Comparison of ENCODE assay signal across 9 mouse cellular contexts in genomic region chr10:40683868-40684253, GRCm38 (mm10). TPM values are rescaled to one million over a fixed set of nuclear protein-coding genes. Genes with fewer than 3 reads are reported as not detected.
DNase-seq lines count a peak whose midpoint lies in the region; ATAC-seq and TF ChIP-seq lines count a peak whose summit lies in the region.
"Had no signal": no experiment of that assay in that cellular context is flagged by ENCODE, and none has a peak within 500 bp of the region (broad histone marks: within the 10 kb centered on the region; RNA-seq: fewer than 3 reads in every experiment).

No protein-coding gene starts in this region.

- TF ChIP-seq POLR2A in kidney, adult 2 months (IDR thresholded peaks at IDR 0.05; ENCODE audit: low read depth, low read length): no peak

- H3K36me3 ChIP-seq in kidney, adult 2 months (ENCODE audit: control insufficient read depth, insufficient read depth, low read length): no peaks in the 10 kb centered on the region
- H3K36me3 ChIP-seq in embryonic facial prominence, embryonic 11.5 days (replicated peaks; ENCODE audit: control insufficient read depth, insufficient read depth, low read depth, low read length): no peaks in the 10 kb centered on the region
- H3K36me3 ChIP-seq in hindbrain, embryonic 11.5 days (ENCODE audit: control insufficient read depth, insufficient read depth, low read length): no peaks in the 10 kb centered on the region
- no peaks in the 10 kb centered on the region for H3K36me3 ChIP-seq in midbrain, embryonic 12.5 days

- H3K9me3 ChIP-seq in embryonic facial prominence, embryonic 11.5 days (replicated peaks; ENCODE audit: control insufficient read depth, low read length): no peaks in the 10 kb centered on the region
- no peaks in the 10 kb centered on the region for H3K9me3 ChIP-seq in hindbrain, embryonic 11.5 days (ENCODE audit: control insufficient read depth, low read length)
- no peaks in the 10 kb centered on the region for H3K9me3 ChIP-seq in midbrain, embryonic 12.5 days

- H3K27me3 ChIP-seq in kidney, adult 2 months (replicated peaks; ENCODE audit: control insufficient read depth, insufficient read depth, low read length): no peaks in the 10 kb centered on the region
- H3K27me3 ChIP-seq in embryonic facial prominence, embryonic 11.5 days (ENCODE audit: control insufficient read depth, insufficient read depth, low read length): no peaks in the 10 kb centered on the region
- no peaks in the 10 kb centered on the region for H3K27me3 ChIP-seq in hindbrain, embryonic 11.5 days (ENCODE audit: control insufficient read depth, insufficient read depth, low read length)
- H3K27me3 ChIP-seq in midbrain, embryonic 12.5 days: peaks cover 9% of the 10 kb centered on the region; the same call in 1 of the 2 replicates

- no peak for ATAC-seq in embryonic facial prominence, embryonic 11.5 days (replicated peaks; ENCODE audit: insufficient number of reproducible peaks, low FRiP score, low TSS enrichment, low read depth)
- ATAC-seq in hindbrain, embryonic 11.5 days (ENCODE audit: low FRiP score): peak; percentile 45; the same call in 1 of the 2 replicates
- ATAC-seq in midbrain, embryonic 12.5 days (ENCODE audit: low FRiP score, low read depth): no peak
- no peak for ATAC-seq in CD4-positive, CD25-positive, alpha-beta regulatory T cell, adult 4 months

- H3K4me3 ChIP-seq in kidney, adult 2 months (ENCODE audit: insufficient read depth, low read depth, low read length): peak overlapping the region; percentile 59
- H3K4me3 ChIP-seq in embryonic facial prominence, embryonic 11.5 days (ENCODE audit: low read depth, low read length): no peak overlapping the region
- H3K4me3 ChIP-seq in hindbrain, embryonic 11.5 days (ENCODE audit: low read depth, low read length): no peak overlapping the region
- H3K4me3 ChIP-seq in midbrain, embryonic 12.5 days: peak overlapping the region; percentile 55; the same call in 1 of the 2 replicates

- no peak for TF ChIP-seq CTCF in kidney, adult 2 months (conservative IDR thresholded peaks at IDR 0.05; ENCODE audit: insufficient read depth, insufficient read length, low read depth, low read length)

- no peak overlapping the region for H3K27ac ChIP-seq in kidney, adult 2 months (ENCODE audit: insufficient read depth, low read depth, low read length)
- H3K27ac ChIP-seq in embryonic facial prominence, embryonic 11.5 days (replicated peaks; ENCODE audit: low read depth, low read length): no peak overlapping the region
- H3K27ac ChIP-seq in hindbrain, embryonic 11.5 days (ENCODE audit: low read depth, low read length): no peak overlapping the region
- H3K27ac ChIP-seq in midbrain, embryonic 12.5 days (replicated peaks): no peak overlapping the region

- peak overlapping the region; percentile 77; the same call in 1 of the 2 replicates for H3K9ac ChIP-seq in embryonic facial prominence, embryonic 11.5 days (replicated peaks; ENCODE audit: low read length)
- no peak overlapping the region for H3K9ac ChIP-seq in hindbrain, embryonic 11.5 days (ENCODE audit: low read depth, low read length)
- H3K9ac ChIP-seq in midbrain, embryonic 12.5 days (replicated peaks): no peak overlapping the region

- H3K4me1 ChIP-seq in kidney, adult 2 months (ENCODE audit: control insufficient read depth, insufficient read depth, low read length): no peaks in the 10 kb centered on the region
- H3K4me1 ChIP-seq in embryonic facial prominence, embryonic 11.5 days (ENCODE audit: control insufficient read depth, insufficient read depth, low read length): no peaks in the 10 kb centered on the region
- no peaks in the 10 kb centered on the region for H3K4me1 ChIP-seq in hindbrain, embryonic 11.5 days (replicated peaks; ENCODE audit: control insufficient read depth, insufficient read depth, low read length)
- H3K4me1 ChIP-seq in midbrain, embryonic 12.5 days: peaks cover 13% of the 10 kb centered on the region; the same call in 1 of the 2 replicates

- H3K4me2 ChIP-seq in embryonic facial prominence, embryonic 11.5 days (ENCODE audit: low read depth, low read length): peak overlapping the region; percentile 96; the same call in 1 of the 2 replicates
- H3K4me2 ChIP-seq in hindbrain, embryonic 11.5 days (replicated peaks; ENCODE audit: low read depth, low read length): peak overlapping the region; percentile 99; the same call in 1 of the 2 replicates
- peak overlapping the region; percentile 97 for H3K4me2 ChIP-seq in midbrain, embryonic 12.5 days (replicated peaks)

- no peak for DNase-seq in kidney, adult 2 months
- DNase-seq in kidney, adult 9 months: no peak
- no peak for DNase-seq in embryonic facial prominence, embryonic 11.5 days (ENCODE audit: low spot score)
- no peak for DNase-seq in hindbrain, embryonic 11.5 days (ENCODE audit: low spot score)
- DNase-seq in urinary bladder, postnatal 36 days (ENCODE audit: low spot score in 2 of 2): no peak
- DNase-seq in gastrocnemius, adult 18-20 months (ENCODE audit: low spot score): no peak

- 60% methylated on average over 9 of the region's 9 CpGs for WGBS in kidney, adult 2 months
- WGBS in embryonic facial prominence, embryonic 11.5 days: 57% methylated on average over 9 of the region's 9 CpGs
- WGBS in hindbrain, embryonic 11.5 days: 57% methylated on average over 9 of the region's 9 CpGs
- WGBS in midbrain, embryonic 12.5 days: 62% methylated on average over 9 of the region's 9 CpGs

RNA-seq across cellular contexts. Expression of gene Mettl24, which starts 0.8 kb away (rescaled TPM):
- 1.6 and 2.1 TPM in 2 replicates for polyA plus RNA-seq in kidney, adult 2 months (2012; rRNA removed)
- 0.81 and 0.98 TPM in 2 replicates for polyA plus RNA-seq in embryonic facial prominence, embryonic 11.5 days (2014; fragmentation: Nextera tagmentation; extraction: Ambion mirVana)
- 0.97 and 1.2 TPM in 2 replicates for polyA plus RNA-seq in hindbrain, embryonic 11.5 days (2014; fragmentation: Nextera tagmentation; extraction: Ambion mirVana)
- 0.91 and 1.0 TPM in 2 replicates for polyA plus RNA-seq in midbrain, embryonic 12.5 days (2016; fragmentation: Nextera tagmentation; extraction: Ambion mirVana)
- total RNA-seq in gastrocnemius, adult 18-20 months (2021): under 1 TPM; 0.14 to 0.66 TPM
- under 1 TPM in 1 of 2 experiments, not detected in 1; 0.22 TPM for polyA plus RNA-seq in CD4-positive, CD25-positive, alpha-beta regulatory T cell, adult 4 months (2017; shearing (Covaris generic))
- total RNA-seq: MEL had no signal

RNA-seq across cellular contexts. Expression of gene Ddo, which starts 54.0 kb away (rescaled TPM):
- 51.6 and 54.3 TPM in 2 replicates for polyA plus RNA-seq in kidney, adult 2 months (2012; rRNA removed)
- polyA plus RNA-seq in embryonic facial prominence, embryonic 11.5 days (2014; fragmentation: Nextera tagmentation; extraction: Ambion mirVana): 0.20 TPM in 1 of 2 replicates, not detected in the other
- 0.17 and 0.57 TPM in 2 replicates for polyA plus RNA-seq in hindbrain, embryonic 11.5 days (2014; fragmentation: Nextera tagmentation; extraction: Ambion mirVana)
- polyA plus RNA-seq in midbrain, embryonic 12.5 days (2016; fragmentation: Nextera tagmentation; extraction: Ambion mirVana): 0.18 and 0.37 TPM in 2 replicates
- 10 to 100 TPM; 19.9 to 20.8 TPM for total RNA-seq in gastrocnemius, adult 18-20 months (2021)
- under 1 TPM in 1 of 2 experiments, not detected in 1; 0.13 TPM for polyA plus RNA-seq in CD4-positive, CD25-positive, alpha-beta regulatory T cell, adult 4 months (2017; shearing (Covaris generic))
- total RNA-seq: MEL had no signal

Comparison
In these comparisons a context has a peak if more than half of its experiments do, and no peak if none do; other contexts are left out.
1. H3K4me3 ChIP-seq: peak in kidney, adult 2 months (single experiment) and midbrain, embryonic 12.5 days (single experiment); none in embryonic facial prominence, embryonic 11.5 days (single experiment) and hindbrain, embryonic 11.5 days (single experiment).
2. RNA of gene Ddo, which starts 54.0 kb away (polyA plus RNA-seq): 51.6 to 54.3 TPM in kidney, adult 2 months; 0.20 TPM in embryonic facial prominence, embryonic 11.5 days, 0.18 to 0.37 TPM in midbrain, embryonic 12.5 days, 0.17 to 0.57 TPM in hindbrain, embryonic 11.5 days and 0.13 TPM in CD4-positive, CD25-positive, alpha-beta regulatory T cell, adult 4 months; every median in the first group is over 10 times any median in the second.
3. Peak in every context shown above with its lines, with median percentiles within 50 percentile points of each other: H3K4me2 ChIP-seq.